Mouse (Mus musculus) forebrain, embryonic 15.5 days (tissue): ENCODE measurements at regions not wholly inside any gene's neighbourhood (a gene's known extent, or its start where the extent isn't known, plus 50 kb on each side); places are given as distances from the start of the nearest gene placed in this dataset.

ENCODE experiments used
- ATAC-seq: fragments of 200-750 bp; cut with Nextera tagmentation; replicated peaks from 2 replicates; pipeline ENCODE4 v1.8.0; 2017; ENCODE audit warnings: mild to moderate bottlenecking, moderate TSS enrichment, moderate library complexity
- H3K27ac ChIP-seq: fragments of 300-500 bp; sonication (generic); replicated peaks from 2 replicates; pipeline ENCODE4 v1.5.1; 2015; ENCODE audit warnings: mild to moderate bottlenecking, inconsistent platforms
- H3K27me3 ChIP-seq: fragments of 300-500 bp; sonication (generic); 2 replicates; pipeline ENCODE4 v1.6.1; 2015; ENCODE audit warnings: inconsistent platforms
- H3K36me3 ChIP-seq: fragments of 300-500 bp; sonication (generic); 2 replicates; pipeline ENCODE4 v1.6.1; 2015; ENCODE audit warnings: mild to moderate bottlenecking, inconsistent platforms
- H3K4me1 ChIP-seq: fragments of 300-500 bp; sonication (generic); 2 replicates; pipeline ENCODE4 v1.6.1; 2015; ENCODE audit warnings: inconsistent platforms
- H3K4me2 ChIP-seq: fragments of 300-500 bp; sonication (generic); replicated peaks from 2 replicates; pipeline ENCODE4 v1.6.1; 2015; ENCODE audit warnings: mild to moderate bottlenecking, inconsistent platforms
- H3K4me3 ChIP-seq: fragments of 300-500 bp; sonication (generic); 2 replicates; pipeline ENCODE4 v1.5.1; 2015; ENCODE audit warnings: mild to moderate bottlenecking, inconsistent platforms
- H3K9ac ChIP-seq: fragments of 300-500 bp; sonication (generic); replicated peaks from 2 replicates; pipeline ENCODE4 v1.6.1; 2015; ENCODE audit warnings: mild to moderate bottlenecking, inconsistent platforms
- H3K9me3 ChIP-seq: fragments of 300-500 bp; sonication (generic); 2 replicates; pipeline ENCODE4 v1.6.1; 2016; ENCODE audit warnings: inconsistent platforms
- WGBS: fragments of 180-500 bp; shearing (Covaris S2); methylation state at CpG from one replicate; pipeline ENCODE4 v1.1.7; 2015; ENCODE audit warnings: mixed read lengths; 5-methylcytosine and 5-hydroxymethylcytosine counted together

GRCm38 (mm10) chr14:33821436-33821835, 102.0 kb upstream of the Gdf10 start:
- Histone ChIP-seq H3K9ac (no peak overlapping the region), H3K27me3 (no peaks in the 10 kb centered on the region), H3K9me3 (no peaks in the 10 kb centered on the region), H3K27ac (no peak overlapping the region), H3K4me1 (peaks cover 7% of the 10 kb centered on the region; the same call in 1 of the 2 replicates), H3K4me3 (no peak overlapping the region), H3K36me3 (no peaks in the 10 kb centered on the region), H3K4me2 (no peak overlapping the region)
- ATAC-seq = no peak
- 86% methylated on average over 7 of the region's 7 CpGs for WGBS

GRCm38 (mm10) chr14:33824421-33824874, 98.9 kb upstream of the Gdf10 start:
- Histone ChIP-seq H3K4me2 (no peak overlapping the region), H3K27me3 (no peaks in the 10 kb centered on the region), H3K9ac (no peak overlapping the region), H3K27ac (no peak overlapping the region), H3K4me1 (peaks cover 7% of the 10 kb centered on the region; the same call in 1 of the 2 replicates), H3K4me3 (no peak overlapping the region), H3K36me3 (no peaks in the 10 kb centered on the region), H3K9me3 (no peaks in the 10 kb centered on the region)
- 0 out of 2 replicates have a peak, but pooled peaks have one; percentile 43 for ATAC-seq
- WGBS = 39% methylated on average over 11 of the region's 11 CpGs

GRCm38 (mm10) chr14:33826003-33826644, 97.3 kb upstream of the Gdf10 start:
- Histone ChIP-seq H3K4me2 (no peak overlapping the region), H3K27ac (no peak overlapping the region), H3K27me3 (no peaks in the 10 kb centered on the region), H3K4me3 (no peak overlapping the region), H3K9ac (no peak overlapping the region), H3K9me3 (no peaks in the 10 kb centered on the region), H3K36me3 (no peaks in the 10 kb centered on the region), H3K4me1 (peaks cover 7% of the 10 kb centered on the region; the same call in 1 of the 2 replicates)
- 85% methylated on average over 12 of the region's 12 CpGs for WGBS
- ATAC-seq = no peak

- Histone ChIP-seq H3K27ac (no peak overlapping the region), H3K4me2 (no peak overlapping the region), H3K4me1 (no peaks in the 10 kb centered on the region), H3K9ac (no peak overlapping the region), H3K36me3 (no peaks in the 10 kb centered on the region), H3K27me3 (no peaks in the 10 kb centered on the region), H3K9me3 (no peaks in the 10 kb centered on the region), H3K4me3 (no peak overlapping the region)
- 47% methylated on average over 14 of the region's 14 CpGs for WGBS
- no peak for ATAC-seq
These were observed 90.6 kb upstream of the Gdf10 start for GRCm38 (mm10) chr14:33832650-33833319.

GRCm38 (mm10) chr14:33836341-33836740, 87.0 kb upstream of the Gdf10 start:
- Histone ChIP-seq H3K4me2 (no peak overlapping the region), H3K27me3 (no peaks in the 10 kb centered on the region), H3K9ac (no peak overlapping the region), H3K9me3 (no peaks in the 10 kb centered on the region), H3K4me1 (no peaks in the 10 kb centered on the region), H3K36me3 (no peaks in the 10 kb centered on the region), H3K27ac (no peak overlapping the region), H3K4me3 (no peak overlapping the region)
- ATAC-seq = no peak
- WGBS = 89% methylated on average over 11 of the region's 11 CpGs

- no peak overlapping the region for H3K27ac ChIP-seq
- ATAC-seq = no peak
- H3K9ac ChIP-seq = no peak overlapping the region
- H3K27me3 ChIP-seq = no peaks in the 10 kb centered on the region
- H3K4me3 ChIP-seq = no peak overlapping the region
- WGBS = 88% methylated on average over 6 of the region's 6 CpGs
- H3K4me2 ChIP-seq = no peak overlapping the region
- no peaks in the 10 kb centered on the region for H3K36me3 ChIP-seq
- H3K4me1 ChIP-seq = no peaks in the 10 kb centered on the region
- H3K9me3 ChIP-seq = no peaks in the 10 kb centered on the region
These were observed 81.6 kb upstream of the Gdf10 start for GRCm38 (mm10) chr14:33841821-33842220.

GRCm38 (mm10) chr14:33853499-33853898, 69.9 kb upstream of the Gdf10 start:
- no peak overlapping the region for H3K27ac ChIP-seq
- ATAC-seq = no peak
- H3K36me3 ChIP-seq = no peaks in the 10 kb centered on the region
- H3K9me3 ChIP-seq = no peaks in the 10 kb centered on the region
- H3K27me3 ChIP-seq = no peaks in the 10 kb centered on the region
- WGBS = 82% methylated on average over 3 of the region's 3 CpGs
- H3K4me1 ChIP-seq = no peaks in the 10 kb centered on the region
- H3K9ac ChIP-seq = no peak overlapping the region
- H3K4me2 ChIP-seq = no peak overlapping the region
- no peak overlapping the region for H3K4me3 ChIP-seq

- ATAC-seq = no peak
- WGBS = 92% methylated on average over 6 of the region's 6 CpGs
- H3K4me1 ChIP-seq = no peaks in the 10 kb centered on the region
- H3K36me3 ChIP-seq = no peaks in the 10 kb centered on the region
- no peak overlapping the region for H3K9ac ChIP-seq
- H3K4me2 ChIP-seq = no peak overlapping the region
- H3K9me3 ChIP-seq = no peaks in the 10 kb centered on the region
- no peaks in the 10 kb centered on the region for H3K27me3 ChIP-seq
- no peak overlapping the region for H3K27ac ChIP-seq
- no peak overlapping the region for H3K4me3 ChIP-seq
These were observed 69.2 kb upstream of the Gdf10 start for GRCm38 (mm10) chr14:33854181-33854580.

- Histone ChIP-seq H3K4me3 (no peak overlapping the region), H3K9ac (no peak overlapping the region), H3K4me2 (no peak overlapping the region), H3K27ac (no peak overlapping the region), H3K4me1 (no peaks in the 10 kb centered on the region), H3K36me3 (no peaks in the 10 kb centered on the region), H3K9me3 (no peaks in the 10 kb centered on the region), H3K27me3 (no peaks in the 10 kb centered on the region)
- no peak for ATAC-seq
- 76% methylated on average over 6 of the region's 6 CpGs for WGBS
These were observed 66.4 kb upstream of the Gdf10 start for GRCm38 (mm10) chr14:33856992-33857391.

- ATAC-seq = no peak
- Histone ChIP-seq H3K27me3 (no peaks in the 10 kb centered on the region), H3K27ac (no peak overlapping the region), H3K9ac (no peak overlapping the region), H3K4me1 (no peaks in the 10 kb centered on the region), H3K9me3 (no peaks in the 10 kb centered on the region), H3K4me2 (no peak overlapping the region), H3K4me3 (no peak overlapping the region), H3K36me3 (no peaks in the 10 kb centered on the region)
- WGBS = 91% methylated on average over 1 of the region's 1 CpGs
These were observed 58.6 kb upstream of the Gdf10 start for GRCm38 (mm10) chr14:33864796-33865195.

- Histone ChIP-seq H3K36me3 (no peaks in the 10 kb centered on the region), H3K27me3 (no peaks in the 10 kb centered on the region), H3K4me3 (no peak overlapping the region), H3K4me1 (no peaks in the 10 kb centered on the region), H3K9me3 (no peaks in the 10 kb centered on the region), H3K9ac (no peak overlapping the region), H3K4me2 (no peak overlapping the region), H3K27ac (no peak overlapping the region)
- 77% methylated on average over 2 of the region's 2 CpGs for WGBS
- no peak for ATAC-seq
These were observed 57.6 kb upstream of the Gdf10 start for GRCm38 (mm10) chr14:33865746-33866145.

GRCm38 (mm10) chr14:33867674-33868073, 55.7 kb upstream of the Gdf10 start:
- no peak overlapping the region for H3K4me3 ChIP-seq
- no peaks in the 10 kb centered on the region for H3K9me3 ChIP-seq
- 93% methylated on average over 3 of the region's 3 CpGs for WGBS
- ATAC-seq = no peak
- no peaks in the 10 kb centered on the region for H3K36me3 ChIP-seq
- no peak overlapping the region for H3K4me2 ChIP-seq
- no peak overlapping the region for H3K9ac ChIP-seq
- no peak overlapping the region for H3K27ac ChIP-seq
- H3K27me3 ChIP-seq = no peaks in the 10 kb centered on the region
- no peaks in the 10 kb centered on the region for H3K4me1 ChIP-seq
